Mouse (Mus musculus) embryonic facial prominence, embryonic 12.5 days (tissue): ENCODE data around the gene Fbxl2. TPM values are rescaled to one million over a fixed set of nuclear protein-coding genes. Genes with fewer than 3 reads are reported as not detected.
A peak's percentile ranks its signal among the peaks of the same experiment; 100 is the strongest.

Experiments
- ATAC-seq: fragments of 200-750 bp; cut with Nextera tagmentation; 2 replicates; pipeline ENCODE4 v1.8.0; 2017; ENCODE audit not compliant: insufficient number of reproducible peaks, insufficient read depth, low FRiP score, low TSS enrichment
- H3K27ac ChIP-seq: fragments of 300-500 bp; sonication (generic); 2 replicates; pipeline ENCODE4 v1.5.1; 2016; ENCODE audit warnings: mild to moderate bottlenecking
- H3K27me3 ChIP-seq: fragments of 300-500 bp; sonication (generic); 2 replicates; pipeline ENCODE4 v1.6.1; 2016; ENCODE audit warnings: mild to moderate bottlenecking, moderate library complexity
- H3K36me3 ChIP-seq: fragments of 300-500 bp; sonication (generic); 2 replicates; pipeline ENCODE4 v1.6.1; 2016; ENCODE audit warnings: mild to moderate bottlenecking
- H3K4me1 ChIP-seq: fragments of 300-500 bp; sonication (generic); 2 replicates; pipeline ENCODE4 v1.6.1; 2016
- H3K4me2 ChIP-seq: fragments of 300-500 bp; sonication (generic); replicated peaks from 2 replicates; pipeline ENCODE4 v1.6.1; 2016; ENCODE audit warnings: mild to moderate bottlenecking, moderate library complexity
- H3K4me3 ChIP-seq: fragments of 300-500 bp; sonication (generic); 2 replicates; pipeline ENCODE4 v1.5.1; 2016; ENCODE audit warnings: mild to moderate bottlenecking
- H3K9ac ChIP-seq: fragments of 300-500 bp; sonication (generic); 2 replicates; pipeline ENCODE4 v1.6.1; 2016; ENCODE audit warnings: mild to moderate bottlenecking, moderate library complexity
- H3K9me3 ChIP-seq: fragments of 300-500 bp; sonication (generic); 2 replicates; pipeline ENCODE4 v1.6.1; 2016; ENCODE audit warnings: mild to moderate bottlenecking, moderate library complexity
- WGBS: fragments of 180-500 bp; shearing (Covaris S2); methylation state at CpG from one replicate; pipeline ENCODE4 v1.1.7; 2016; 5-methylcytosine and 5-hydroxymethylcytosine counted together
- polyA plus RNA-seq: library from polyadenylated mRNA; unstranded; fragments of >200 nt; fragmentation: Nextera tagmentation; extraction: Ambion mirVana; gene quantifications from 2 replicates; pipeline ENCODE4 v1.2.1, GENCODE M21; 2016

The Fbxl2 gene
- polyA plus RNA-seq, 1 experiment from 2014 or later: 8.3 TPM

GRCm38 (mm10) chr9:114050778-114051177 lies 4.8 kb upstream of the Fbxl2 start:
- Histone ChIP-seq H3K9ac (no peak overlapping the region), H3K9me3 (no peaks in the 10 kb centered on the region), H3K4me3 (no peak overlapping the region), H3K4me1 (no peaks in the 10 kb centered on the region), H3K4me2 (no peak overlapping the region), H3K36me3 (no peaks in the 10 kb centered on the region), H3K27ac (no peak overlapping the region), H3K27me3 (peaks cover 8% of the 10 kb centered on the region)
- no peak for ATAC-seq
- WGBS: 87% methylated on average over 16 of the region's 16 CpGs

- no peak overlapping the region for H3K4me3 ChIP-seq
- H3K4me2 ChIP-seq: no peak overlapping the region
- 85% methylated on average over 7 of the region's 7 CpGs for WGBS
- H3K9ac ChIP-seq: no peak overlapping the region
- H3K27me3 ChIP-seq: peaks cover 2% of the 10 kb centered on the region; the same call in 1 of the 2 replicates
- ATAC-seq: no peak
- H3K36me3 ChIP-seq: no peaks in the 10 kb centered on the region
- no peak overlapping the region for H3K27ac ChIP-seq
- H3K9me3 ChIP-seq: no peaks in the 10 kb centered on the region
- no peaks in the 10 kb centered on the region for H3K4me1 ChIP-seq
Observed at GRCm38 (mm10) chr9:114050106-114050505, 4.1 kb upstream of the Fbxl2 start.

DNA sequence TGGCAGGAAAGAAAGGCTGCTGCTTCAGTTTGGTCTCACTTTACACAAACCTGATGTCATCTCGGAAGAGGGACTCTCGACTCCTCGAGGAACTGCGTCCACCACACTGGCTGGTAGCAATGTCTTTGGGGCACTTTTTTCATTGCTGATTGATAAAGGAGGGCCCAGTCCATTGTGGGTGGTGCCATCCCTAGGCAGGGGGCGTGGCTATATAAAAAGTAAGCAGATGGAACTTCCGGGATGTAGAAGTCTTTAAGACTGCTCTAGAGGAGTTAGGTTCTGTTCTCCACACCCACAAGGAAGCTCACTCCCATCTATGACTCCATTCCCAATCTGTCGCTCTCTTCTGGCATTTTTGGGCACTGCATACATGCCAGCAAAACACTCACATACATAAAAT lies 685 bp upstream of the Fbxl2 start:
- Histone ChIP-seq H3K27me3 (no peaks in the 10 kb centered on the region), H3K9ac (no peak overlapping the region), H3K4me1 (no peaks in the 10 kb centered on the region), H3K9me3 (no peaks in the 10 kb centered on the region), H3K36me3 (no peaks in the 10 kb centered on the region), H3K27ac (no peak overlapping the region), H3K4me2 (no peak overlapping the region), H3K4me3 (no peak overlapping the region)
- no peak for ATAC-seq
- WGBS: 90% methylated on average over 7 of the region's 7 CpGs

- Histone ChIP-seq H3K9ac (no peak overlapping the region), H3K4me1 (no peaks in the 10 kb centered on the region), H3K36me3 (no peaks in the 10 kb centered on the region), H3K9me3 (no peaks in the 10 kb centered on the region), H3K4me2 (no peak overlapping the region), H3K4me3 (no peak overlapping the region), H3K27ac (no peak overlapping the region), H3K27me3 (no peaks in the 10 kb centered on the region)
- 56% methylated on average over 3 of the region's 3 CpGs for WGBS
- no peak for ATAC-seq
Observed at GRCm38 (mm10) chr9:114044446-114044845, 1.5 kb downstream of the Fbxl2 start.

- H3K27ac ChIP-seq: peak overlapping the region; percentile 51; the same call in 1 of the 2 replicates
Observed at GRCm38 (mm10) chr9:114042490-114042889, 3.5 kb downstream of the Fbxl2 start.

GRCm38 (mm10) chr9:114040945-114041344 lies 5.0 kb downstream of the Fbxl2 start:
- Histone ChIP-seq H3K27ac (no peak overlapping the region), H3K4me3 (no peak overlapping the region), H3K9ac (no peak overlapping the region), H3K4me1 (no peaks in the 10 kb centered on the region), H3K4me2 (no peak overlapping the region), H3K9me3 (no peaks in the 10 kb centered on the region), H3K27me3 (no peaks in the 10 kb centered on the region), H3K36me3 (no peaks in the 10 kb centered on the region)
- ATAC-seq: no peak
- 70% methylated on average over 4 of the region's 4 CpGs for WGBS

More at GRCm38 (mm10) chr9:114042490-114042889, 3.5 kb downstream of the Fbxl2 start:
- Histone ChIP-seq H3K36me3 (no peaks in the 10 kb centered on the region), H3K9me3 (no peaks in the 10 kb centered on the region), H3K4me2 (no peak overlapping the region), H3K4me1 (no peaks in the 10 kb centered on the region), H3K9ac (no peak overlapping the region), H3K27me3 (no peaks in the 10 kb centered on the region), H3K4me3 (no peak overlapping the region)
- 17% methylated on average over 6 of the region's 6 CpGs for WGBS
- no peak for ATAC-seq

GRCm38 (mm10) chr9:114026261-114026934 lies 19.6 kb downstream of the Fbxl2 start:
- Histone ChIP-seq H3K27ac (no peak overlapping the region), H3K4me1 (peaks cover 9% of the 10 kb centered on the region), H3K4me3 (peak overlapping the region; percentile 69), H3K27me3 (no peaks in the 10 kb centered on the region), H3K4me2 (peak overlapping the region; percentile 86), H3K9me3 (no peaks in the 10 kb centered on the region), H3K36me3 (no peaks in the 10 kb centered on the region), H3K9ac (peak overlapping the region; percentile 64)
- WGBS: under 1% methylated on average over 48 of the region's 52 CpGs
- peak; percentile 91 for ATAC-seq

GRCm38 (mm10) chr9:114025846-114026245 lies 20.1 kb downstream of the Fbxl2 start:
- Histone ChIP-seq H3K4me3 (peak overlapping the region; percentile 69), H3K27me3 (no peaks in the 10 kb centered on the region), H3K27ac (no peak overlapping the region), H3K9me3 (no peaks in the 10 kb centered on the region), H3K4me1 (peaks cover 9% of the 10 kb centered on the region), H3K4me2 (peak overlapping the region; percentile 86), H3K9ac (peak overlapping the region; percentile 64), H3K36me3 (no peaks in the 10 kb centered on the region)
- ATAC-seq: no peak
- WGBS: 11% methylated on average over 8 of the region's 8 CpGs

DNA sequence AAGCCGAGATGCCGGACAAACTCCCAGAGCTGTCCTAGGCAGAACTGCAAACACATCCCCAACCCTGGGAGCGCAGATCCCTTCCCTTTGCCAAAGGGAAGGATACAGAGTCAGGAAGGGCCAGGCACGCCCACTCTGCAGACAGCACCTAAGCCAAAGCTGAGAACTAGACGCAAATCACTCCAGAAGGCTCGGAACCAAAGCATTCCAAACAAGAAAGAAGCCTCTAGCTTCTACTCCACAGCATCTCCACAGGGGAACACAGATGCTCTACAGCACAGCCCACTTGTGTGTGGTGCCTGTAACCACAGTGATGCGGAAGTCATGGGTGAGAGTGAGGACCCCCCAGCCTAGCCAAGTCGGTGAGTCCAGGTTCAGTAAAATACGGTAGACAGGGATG lies 20.8 kb downstream of the Fbxl2 start:
- H3K27me3 ChIP-seq: no peaks in the 10 kb centered on the region

GRCm38 (mm10) chr9:114022141-114022540 lies 23.9 kb downstream of the Fbxl2 start:
- WGBS: 36% methylated on average over 4 of the region's 4 CpGs
- no peaks in the 10 kb centered on the region for H3K36me3 ChIP-seq
- no peak for ATAC-seq

More for the DNA sequence above, 20.8 kb downstream of the Fbxl2 start:
- H3K9ac ChIP-seq: no peak overlapping the region
- no peaks in the 10 kb centered on the region for H3K36me3 ChIP-seq
- H3K4me1 ChIP-seq: peaks cover 9% of the 10 kb centered on the region
- H3K27ac ChIP-seq: no peak overlapping the region
- H3K9me3 ChIP-seq: no peaks in the 10 kb centered on the region
- 0 out of 2 replicates have a peak overlapping the region, but pooled peaks have one; percentile 3 for H3K4me3 ChIP-seq
- no peak for ATAC-seq
- H3K4me2 ChIP-seq: peak overlapping the region; percentile 86
- WGBS: 49% methylated on average over 9 of the region's 9 CpGs

GRCm38 (mm10) chr9:114019012-114019762 lies 26.8 kb downstream of the Fbxl2 start:
- no peak overlapping the region for H3K4me3 ChIP-seq
- no peaks in the 10 kb centered on the region for H3K27me3 ChIP-seq
- 87% methylated on average over 7 of the region's 7 CpGs for WGBS
- no peaks in the 10 kb centered on the region for H3K9me3 ChIP-seq
- H3K4me2 ChIP-seq: no peak overlapping the region
- H3K9ac ChIP-seq: no peak overlapping the region
- no peaks in the 10 kb centered on the region for H3K4me1 ChIP-seq
- H3K36me3 ChIP-seq: no peaks in the 10 kb centered on the region
- no peak for ATAC-seq
- no peak overlapping the region for H3K27ac ChIP-seq

More at GRCm38 (mm10) chr9:114022141-114022540, 23.9 kb downstream of the Fbxl2 start:
- no peak overlapping the region for H3K4me3 ChIP-seq
- no peaks in the 10 kb centered on the region for H3K9me3 ChIP-seq
- H3K4me2 ChIP-seq: no peak overlapping the region
- H3K27ac ChIP-seq: no peak overlapping the region
- H3K27me3 ChIP-seq: no peaks in the 10 kb centered on the region
- H3K9ac ChIP-seq: no peak overlapping the region
- H3K4me1 ChIP-seq: peaks cover 9% of the 10 kb centered on the region

- Histone ChIP-seq H3K4me1 (no peaks in the 10 kb centered on the region), H3K9me3 (no peaks in the 10 kb centered on the region), H3K4me3 (no peak overlapping the region), H3K27ac (no peak overlapping the region), H3K4me2 (no peak overlapping the region), H3K36me3 (no peaks in the 10 kb centered on the region), H3K9ac (no peak overlapping the region), H3K27me3 (no peaks in the 10 kb centered on the region)
- whole genome bisulfite sequencing: 81% methylated on average over 4 of the region's 4 CpGs
- ATAC-seq: no peak
Observed at GRCm38 (mm10) chr9:114016402-114016801, 29.6 kb downstream of the Fbxl2 start.
